Mouse (Mus musculus): ENCODE data around the gene Cox8c.

Gene Cox8c

GRCm38 (mm10) chr12:102899091-102899490 is at the start of gene Cox8c:
TSS of gene Cox8c (plus strand) at chr12:102899316.
- DNase-seq: no peak

DNA sequence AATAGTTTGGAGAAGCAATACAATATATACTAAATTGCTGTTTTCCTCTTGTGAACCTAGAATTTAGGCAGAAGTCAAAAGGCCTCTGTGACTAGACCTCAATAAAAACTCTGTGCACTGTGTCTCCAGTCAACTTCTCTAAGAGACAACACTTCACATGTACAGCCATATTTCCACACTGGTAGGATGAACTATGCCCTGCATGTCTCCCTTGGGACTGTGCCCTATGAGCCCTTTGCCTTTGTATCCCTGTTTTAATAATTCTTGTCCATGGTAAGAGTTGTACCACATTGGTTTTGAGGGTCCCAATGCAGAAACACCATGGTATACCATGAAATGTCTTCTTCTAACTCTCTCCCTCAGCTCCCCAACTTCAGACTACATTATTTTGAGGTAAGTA is 38.3 kb upstream of the Cox8c start:
- DNase-seq: no peak

GRCm38 (mm10) chr12:102869802-102870201 is 29.3 kb upstream of the Cox8c start:
- no peak for DNase-seq

- no peak for DNase-seq
These were observed 28.6 kb upstream of the Cox8c start for GRCm38 (mm10) chr12:102870527-102870926.

DNA sequence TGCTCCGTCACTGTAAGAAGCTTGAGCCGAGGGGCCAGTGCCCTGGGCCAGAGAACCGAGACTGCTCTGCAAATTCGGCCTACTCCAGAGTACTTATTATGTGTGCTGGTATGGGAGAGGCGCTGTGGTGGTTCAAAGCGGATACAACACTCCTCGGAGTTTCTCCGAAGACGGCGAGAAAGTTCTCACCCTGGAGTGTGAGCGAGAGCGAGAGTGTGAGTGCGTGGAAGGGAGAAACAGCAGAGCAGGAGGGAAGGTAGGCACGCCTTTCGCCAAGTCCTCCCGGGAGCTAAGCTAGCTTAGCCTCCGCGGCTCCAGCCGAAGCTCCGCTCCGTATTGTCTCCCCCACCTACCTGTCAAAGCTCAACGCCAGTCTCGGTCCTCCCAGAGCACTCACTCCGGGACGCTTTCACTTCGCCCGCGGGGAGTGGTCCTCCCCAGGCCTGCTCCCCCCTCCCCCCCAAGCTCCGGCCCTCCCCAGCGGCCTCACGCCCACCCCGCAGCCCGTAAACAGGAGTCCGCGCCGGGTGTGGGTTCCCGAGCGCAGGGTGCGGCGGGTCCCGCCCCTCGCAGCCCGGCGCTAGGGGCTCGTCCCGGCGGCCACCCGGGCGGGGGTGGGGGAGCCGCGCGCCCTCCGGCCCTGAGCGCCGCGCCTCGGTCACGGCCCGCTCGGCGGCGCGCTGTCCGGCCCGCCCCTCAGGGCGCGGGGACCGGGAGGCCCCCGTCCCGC is 21.6 kb upstream of the Cox8c start:
- DNase-seq: peak; percentile 59 to 71

DNA sequence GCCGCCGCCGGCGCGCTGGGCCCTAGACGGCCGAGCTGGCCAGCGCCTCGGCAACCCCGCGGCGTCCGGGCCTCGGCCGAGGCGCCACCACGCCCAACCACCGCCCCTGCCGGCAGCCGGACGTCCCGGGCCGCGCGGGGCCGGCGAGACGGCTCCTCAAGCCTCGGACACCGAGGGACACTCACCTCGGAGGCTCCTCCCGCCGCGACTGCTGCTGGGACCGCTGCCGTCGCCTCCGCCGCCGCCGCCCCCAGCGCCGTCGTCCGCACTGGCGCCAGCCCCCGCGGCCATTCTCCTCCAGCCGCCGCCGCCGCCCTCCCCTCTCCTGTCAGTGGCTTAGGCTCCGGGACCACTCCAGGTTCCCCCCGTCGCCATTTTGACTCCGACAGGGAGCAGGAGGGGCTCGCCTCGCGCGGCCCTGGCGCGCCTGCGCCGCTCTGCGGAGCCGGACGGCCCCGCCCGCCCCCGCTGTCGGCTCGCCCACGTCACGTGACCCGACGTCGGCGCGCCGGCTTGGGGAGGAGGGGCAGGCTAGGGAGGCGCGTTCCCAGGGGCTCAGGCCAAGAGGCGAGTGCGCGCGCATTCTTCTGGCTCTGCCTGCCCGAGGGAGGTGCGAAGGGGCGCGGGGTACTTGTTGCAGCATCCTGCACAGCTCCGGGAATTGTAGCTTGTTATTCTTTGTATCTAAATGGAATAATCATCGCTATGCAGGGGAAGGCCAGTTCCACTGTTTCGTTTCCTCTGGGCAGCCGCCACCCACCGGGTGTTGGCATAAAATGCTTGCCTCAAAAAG is 20.9 kb upstream of the Cox8c start, which contains the start of gene Btbd7:
TSS of gene Btbd7 (minus strand) at position 441 of the 793 bp plus-strand sequence.
- DNase-seq: peak; percentile 97 to 98

DNA sequence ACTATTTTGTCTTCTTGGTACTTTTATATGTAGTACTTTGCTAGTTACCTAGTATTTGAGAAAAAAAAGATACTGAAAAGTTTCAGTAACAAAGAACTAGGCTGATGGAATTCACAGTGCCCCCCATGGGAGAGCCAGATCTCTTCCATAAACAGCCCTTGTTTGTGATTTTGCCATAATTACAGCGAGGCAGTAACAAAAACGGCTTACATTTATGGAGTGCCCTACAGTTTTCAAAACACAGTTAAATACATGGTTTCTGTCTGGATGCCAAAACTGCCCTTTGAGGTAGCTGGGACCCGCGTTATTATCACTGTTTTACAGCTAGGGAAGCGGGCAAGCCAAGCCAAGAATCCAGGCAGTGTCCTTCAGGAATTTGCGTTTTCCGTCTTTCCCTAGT is 20.2 kb upstream of the Cox8c start:
- no peak for DNase-seq

GRCm38 (mm10) chr12:102885735-102886134 is 13.4 kb upstream of the Cox8c start:
- DNase-seq: peak; percentile 38 to 42

DNA sequence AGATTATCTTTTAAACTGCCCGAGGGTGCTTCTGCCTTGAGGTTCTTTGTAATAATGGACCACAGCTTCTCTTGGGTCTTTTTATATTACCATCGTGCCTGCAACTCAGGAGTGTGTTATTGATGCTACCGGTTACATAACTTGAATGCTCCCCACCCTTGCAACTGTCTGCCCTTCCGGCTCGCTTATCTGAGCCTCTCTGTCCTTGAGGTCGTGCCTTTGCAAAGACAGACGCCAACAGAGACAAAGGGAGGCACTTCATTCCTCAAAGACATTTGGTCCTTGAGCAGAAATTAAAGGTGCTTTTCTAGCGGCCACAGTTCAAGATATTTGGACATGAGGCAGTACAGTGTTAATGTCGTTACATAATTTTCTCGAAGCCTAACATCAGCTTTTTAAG is 11.8 kb upstream of the Cox8c start:
- DNase-seq: no peak

DNA sequence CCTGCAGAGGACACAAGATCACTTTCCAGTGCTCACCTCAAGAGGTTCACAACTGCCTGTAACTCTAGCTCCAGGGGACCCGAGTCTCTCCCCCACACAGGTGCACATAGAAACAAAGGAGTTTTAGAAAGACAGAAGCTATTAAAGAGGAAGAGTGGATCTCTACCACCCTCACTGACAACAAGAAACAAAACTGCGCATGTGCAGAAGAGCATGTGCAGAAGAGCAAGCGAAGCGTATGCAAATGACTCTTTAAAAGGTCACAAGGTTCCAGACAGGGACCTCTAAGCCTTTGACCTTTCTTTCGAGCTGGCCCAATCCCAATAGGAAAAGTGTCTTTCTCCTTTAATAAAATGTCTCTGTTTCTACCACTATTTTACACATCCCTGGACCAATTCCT is 10.5 kb upstream of the Cox8c start:
- DNase-seq: no peak

DNA sequence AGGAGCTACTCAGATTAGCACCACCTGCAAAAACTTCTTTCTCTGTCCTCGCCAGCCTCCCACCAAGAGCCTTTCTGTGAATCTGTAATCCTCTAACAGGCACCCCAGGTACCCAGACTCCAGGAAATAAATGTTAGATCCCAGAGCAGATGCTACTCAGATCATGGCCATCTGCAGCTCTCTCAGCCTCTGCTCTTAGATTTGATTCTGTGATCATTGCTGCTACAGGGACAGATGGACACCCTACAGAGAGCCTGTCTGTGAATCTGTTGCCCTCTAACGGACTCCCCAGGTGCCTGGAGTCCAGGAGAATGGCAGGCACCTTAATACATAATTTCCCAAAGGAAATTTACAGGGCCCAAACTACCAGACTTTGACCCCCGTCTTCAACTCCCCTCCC is 9.1 kb downstream of the Cox8c start:
- DNase-seq: no peak

GRCm38 (mm10) chr12:102916073-102916472 is 17.0 kb downstream of the Cox8c start:
- DNase-seq: no peak

GRCm38 (mm10) chr12:102929764-102930163 is 30.6 kb downstream of the Cox8c start:
- no peak for DNase-seq

DNA sequence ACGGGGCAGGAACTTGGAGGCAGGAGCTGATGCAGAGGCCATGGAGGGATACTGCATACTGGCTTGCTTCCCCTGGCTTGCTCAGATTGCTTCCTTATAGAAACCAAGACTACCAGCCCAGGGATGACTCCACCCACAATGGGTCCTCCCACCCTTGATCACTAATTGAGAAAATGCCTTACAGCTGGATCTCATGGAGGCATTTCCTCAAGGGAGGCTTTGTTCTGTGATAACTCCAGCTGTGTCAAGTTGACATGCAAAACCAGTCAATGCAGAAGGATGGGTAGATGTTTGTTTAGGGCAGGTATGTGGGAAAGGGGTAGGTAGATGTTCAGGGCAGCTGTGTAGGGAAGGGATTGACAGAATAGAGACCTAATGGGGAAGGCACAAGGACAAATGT is 31.2 kb downstream of the Cox8c start:
- no peak for DNase-seq

GRCm38 (mm10) chr12:102930789-102931188 is 31.7 kb downstream of the Cox8c start:
- no peak for DNase-seq

GRCm38 (mm10) chr12:102935892-102936291 is 36.8 kb downstream of the Cox8c start:
- DNase-seq: no peak

DNA sequence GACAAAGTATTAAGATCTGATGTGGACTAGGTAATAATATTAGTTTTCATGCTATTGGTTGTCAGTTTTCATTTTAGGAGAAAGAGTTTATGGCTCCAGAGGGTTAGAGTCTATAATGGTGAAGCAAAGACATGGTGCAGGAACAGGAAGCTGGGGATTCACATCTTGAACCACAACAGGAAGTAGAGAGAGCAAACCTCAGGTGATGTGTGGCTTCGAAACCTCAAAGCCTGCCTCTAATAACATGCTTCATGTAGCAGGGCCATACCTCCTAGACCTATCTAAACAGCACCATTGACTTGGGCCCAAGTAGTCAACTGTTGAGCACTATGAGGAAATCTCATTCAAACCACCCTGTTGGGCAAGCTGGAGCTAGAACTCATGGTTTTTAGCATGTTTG is 46.5 kb downstream of the Cox8c start:
- no peak for DNase-seq

DNA sequence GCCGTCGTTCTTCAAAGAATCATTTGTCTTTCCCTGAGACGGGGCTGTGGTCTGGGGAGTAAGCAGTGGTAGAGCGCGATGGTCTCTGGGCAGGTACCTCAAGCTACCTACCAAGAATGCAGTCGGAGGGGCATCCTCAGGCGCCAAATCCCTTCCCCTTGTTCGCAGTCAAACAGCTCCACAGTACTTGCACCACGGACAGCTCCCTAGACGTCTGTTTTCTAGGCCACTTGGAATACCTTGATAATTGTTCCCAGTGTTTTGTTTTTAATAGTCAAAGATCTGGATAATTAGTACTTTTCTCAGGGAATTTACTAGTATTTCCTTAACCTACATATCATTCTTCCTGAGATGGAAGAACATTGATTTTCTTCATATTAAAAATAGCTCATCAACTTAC is 48.7 kb downstream of the Cox8c start:
- DNase-seq: no peak

DNA sequence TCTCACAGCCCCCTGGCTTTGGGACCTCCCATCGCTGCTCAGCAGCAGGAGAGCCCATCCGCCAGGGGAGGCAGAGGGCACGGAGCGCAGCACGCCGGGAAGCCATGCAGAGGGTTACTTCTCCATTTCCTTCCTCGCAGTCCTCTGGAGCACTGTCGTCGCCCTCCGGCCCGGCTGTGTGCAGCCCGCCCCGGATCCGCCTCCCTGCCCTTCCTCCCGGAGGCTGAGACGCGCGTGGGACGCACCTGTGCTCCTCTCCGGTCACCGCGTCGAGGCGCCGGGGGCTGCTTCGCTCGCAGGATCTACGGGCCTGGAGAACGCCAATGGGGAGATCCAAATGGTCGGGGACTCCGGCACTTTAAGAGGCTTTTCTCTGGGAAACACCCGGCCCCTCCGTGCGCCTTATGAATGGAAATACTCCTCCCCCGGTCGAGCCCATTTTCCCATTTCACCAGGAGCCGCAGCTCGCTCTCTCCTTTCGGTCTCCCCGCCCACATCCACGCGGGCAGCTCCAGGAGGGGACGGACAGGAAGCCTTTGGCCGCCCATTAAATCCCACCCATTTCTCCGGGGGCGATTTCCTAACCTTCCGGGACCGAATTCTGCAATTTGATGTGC is 49.8 kb downstream of the Cox8c start, which contains the start of gene Unc79:
TSS of gene Unc79 (plus strand) at position 82 of the 617 bp plus-strand sequence.
- peak; percentile 2 to 11 for DNase-seq

DNA sequence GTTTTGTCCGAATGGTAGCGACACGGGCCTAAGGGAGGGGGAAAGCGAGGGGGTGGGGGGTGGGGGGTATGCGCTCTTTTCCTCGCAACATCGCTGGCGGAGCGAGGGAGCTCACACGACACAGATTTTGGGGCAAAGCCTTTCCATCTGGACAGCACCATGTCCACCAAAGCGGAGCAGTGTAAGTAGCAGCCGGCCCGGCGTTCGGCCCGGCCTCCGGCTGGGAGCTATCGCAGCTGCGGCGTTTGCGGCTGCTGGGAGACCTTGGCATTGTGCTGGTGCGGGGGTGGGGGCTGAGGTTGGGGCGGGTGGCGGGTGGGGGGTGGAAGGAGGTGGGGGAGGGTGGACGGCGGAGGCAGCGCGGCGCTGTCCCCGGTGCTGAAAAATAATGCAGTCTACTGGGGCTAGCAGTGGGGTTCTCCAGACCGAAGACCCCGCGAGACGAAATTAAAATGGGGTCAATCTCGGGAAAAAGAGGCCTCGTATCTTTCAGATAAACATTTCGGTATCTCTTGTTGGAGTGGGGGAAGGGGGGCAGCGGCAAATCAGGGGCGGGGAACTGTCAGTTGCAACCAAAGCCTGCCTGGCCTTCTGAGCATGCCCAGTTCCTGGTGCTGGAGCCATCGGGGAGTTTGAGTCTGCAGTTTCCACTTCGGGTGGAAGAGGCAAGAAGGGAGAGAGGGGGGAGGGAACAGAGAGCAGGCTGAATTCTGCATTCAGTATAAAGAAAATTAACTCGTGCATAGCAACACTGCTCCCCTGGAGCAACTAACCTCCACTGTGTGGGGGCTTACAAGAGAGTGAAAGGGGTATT is 50.5 kb downstream of the Cox8c start:
- peak; percentile 2 to 4 for DNase-seq
